Mouse (Mus musculus) ES-Bruce4 (cell line): Measurements from ENCODE around the gene Pnmal2.
A peak's percentile ranks its signal among the peaks of the same experiment; 100 is the strongest.

ENCODE experiments used
- CTCF ChIP-seq: IDR thresholded peaks from one replicate; pipeline ENCODE4 v1.8.1; 2011; ENCODE audit warnings: low read depth, low read length
- EP300 ChIP-seq: IDR thresholded peaks from 2 replicates; pipeline ENCODE4 v1.6.1; 2011; ENCODE audit warnings: low read depth, low read length; ENCODE audit not compliant: insufficient read depth
- POLR2A ChIP-seq: IDR thresholded peaks from one replicate; pipeline ENCODE4 v1.8.1; 2011; ENCODE audit warnings: low read length; ENCODE audit not compliant: insufficient read depth

DNA sequence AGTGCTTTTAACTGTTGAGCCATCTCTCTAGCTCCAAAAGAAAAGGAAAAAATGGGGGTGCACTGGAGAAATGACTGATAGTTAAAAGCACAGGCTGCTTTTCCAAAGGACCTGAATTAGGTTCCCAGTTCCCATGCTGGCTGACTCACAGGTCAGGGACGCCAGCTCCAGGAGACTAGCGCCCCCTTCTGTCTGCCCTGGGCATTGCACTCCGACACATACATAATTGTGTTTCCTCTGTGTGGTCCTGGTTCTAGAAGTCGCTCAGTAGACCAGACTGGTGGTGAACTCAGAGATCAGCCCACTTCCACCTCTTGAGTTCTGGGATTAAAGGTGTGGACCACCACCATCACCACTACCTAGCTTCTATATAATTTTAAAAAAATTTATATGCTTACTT lies 7.2 kb upstream of the Pnmal2 start:
- TF ChIP-seq CTCF (peak; percentile 98), POLR2A (no peak), EP300 (no peak)
